Mouse (Mus musculus): ENCODE data around the gene Armcx3. TPM values are rescaled to one million over a fixed set of nuclear protein-coding genes. Genes with fewer than 3 reads are reported as not detected.

Gene Armcx3
- polyA plus RNA-seq, 1 experiment from 2014 or later = 110 TPM

DNA sequence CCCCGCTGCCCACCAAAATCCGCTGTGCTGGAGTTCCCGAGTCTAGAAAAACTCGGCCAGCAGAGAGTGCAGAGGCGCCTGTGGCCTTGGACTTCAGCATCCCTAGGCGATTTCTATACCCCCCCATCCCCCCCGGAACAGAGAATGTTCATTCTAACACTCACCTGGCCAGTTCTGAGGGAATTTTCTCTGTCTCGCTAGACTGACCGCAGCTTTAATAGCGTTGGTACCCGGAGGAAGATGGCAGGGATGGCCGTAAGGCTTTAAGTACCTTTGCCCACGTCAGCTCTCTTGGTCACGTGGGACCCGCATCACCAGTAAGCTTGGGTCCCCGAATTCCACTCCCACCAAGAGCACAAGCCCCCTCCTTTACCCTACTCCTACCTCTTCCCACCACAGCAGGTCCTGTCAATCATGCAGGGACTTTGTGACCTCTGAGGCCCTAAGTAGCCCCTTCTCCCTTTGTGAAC, 52.4 kb downstream of the Armcx3 start, which contains the start of gene Armcx2:
TSS of gene Armcx2 (minus strand) at position 467 of the 470 bp plus-strand sequence.
- peaks cover 4% of the 10 kb centered on the region; the same call in 1 of the 2 replicates for H3K4me1 ChIP-seq (ENCODE audit: control insufficient read depth, insufficient read depth, low read depth, low read length)
- peak; percentile 90 for ATAC-seq
- no peaks in the 10 kb centered on the region for H3K27me3 ChIP-seq (replicated peaks; ENCODE audit: control insufficient read depth, insufficient read depth, low read length)
- H3K9me3 ChIP-seq (ENCODE audit: control insufficient read depth, low read length) = no peaks in the 10 kb centered on the region
- WGBS = 27% methylated on average over 13 of the region's 16 CpGs
- peak within 1 kb of the TSS; percentile 54 for H3K4me3 ChIP-seq (ENCODE audit: low read length)
- H3K9ac ChIP-seq (ENCODE audit: low read depth, low read length) = peak within 1 kb of the TSS; percentile 70
- H3K36me3 ChIP-seq (ENCODE audit: control insufficient read depth, insufficient read depth, low read length) = no peaks in the 10 kb centered on the region
- H3K4me2 ChIP-seq (ENCODE audit: low read length) = peak within 1 kb of the TSS; percentile 65
- peak within 1 kb of the TSS; percentile 87 for H3K27ac ChIP-seq (ENCODE audit: low read depth, low read length)

Small RNA genes lying within 50 kb of the gene (microRNA-seq; reads per million reads assigned to microRNA genes)
- not detected for gene Mir7093

Other genes with a start within 250 kb of the Armcx3 start
- 48.0 and 53.0 TPM in 2 replicates for gene Timm8a1, start 214.7 kb upstream of the Armcx3 start, polyA plus RNA-seq (2015; fragmentation: Nextera tagmentation; extraction: Ambion mirVana)
- 0.48 and 0.51 TPM in 2 replicates for gene Btk, start 173.0 kb upstream of the Armcx3 start, polyA plus RNA-seq (2015; fragmentation: Nextera tagmentation; extraction: Ambion mirVana)
- gene Rpl36a, start 170.9 kb upstream of the Armcx3 start, polyA plus RNA-seq (2015; fragmentation: Nextera tagmentation; extraction: Ambion mirVana) = 142 and 149 TPM in 2 replicates
- 3.9 and 4.7 TPM in 2 replicates for gene Gla, start 155.5 kb upstream of the Armcx3 start, polyA plus RNA-seq (2015; fragmentation: Nextera tagmentation; extraction: Ambion mirVana)
- gene Hnrnph2, start 155.4 kb upstream of the Armcx3 start, polyA plus RNA-seq (2015; fragmentation: Nextera tagmentation; extraction: Ambion mirVana) = 140 and 141 TPM in 2 replicates
- 4.2 and 4.6 TPM in 2 replicates for gene Armcx4, start 70.1 kb upstream of the Armcx3 start, polyA plus RNA-seq (2015; fragmentation: Nextera tagmentation; extraction: Ambion mirVana)
- gene Armcx1, start 38.6 kb upstream of the Armcx3 start, polyA plus RNA-seq (2015; fragmentation: Nextera tagmentation; extraction: Ambion mirVana) = 105 and 112 TPM in 2 replicates
- gene Armcx6, start 5.2 kb upstream of the Armcx3 start, polyA plus RNA-seq (2015; fragmentation: Nextera tagmentation; extraction: Ambion mirVana) = 48.2 and 50.2 TPM in 2 replicates
- 83.0 and 90.8 TPM in 2 replicates for gene Armcx2, start 52.6 kb downstream of the Armcx3 start, polyA plus RNA-seq (2015; fragmentation: Nextera tagmentation; extraction: Ambion mirVana)
- gene Nxf2, start 208.2 kb downstream of the Armcx3 start, polyA plus RNA-seq (2015; fragmentation: Nextera tagmentation; extraction: Ambion mirVana) = 0.19 and 0.42 TPM in 2 replicates